In the genomic region with DNA sequence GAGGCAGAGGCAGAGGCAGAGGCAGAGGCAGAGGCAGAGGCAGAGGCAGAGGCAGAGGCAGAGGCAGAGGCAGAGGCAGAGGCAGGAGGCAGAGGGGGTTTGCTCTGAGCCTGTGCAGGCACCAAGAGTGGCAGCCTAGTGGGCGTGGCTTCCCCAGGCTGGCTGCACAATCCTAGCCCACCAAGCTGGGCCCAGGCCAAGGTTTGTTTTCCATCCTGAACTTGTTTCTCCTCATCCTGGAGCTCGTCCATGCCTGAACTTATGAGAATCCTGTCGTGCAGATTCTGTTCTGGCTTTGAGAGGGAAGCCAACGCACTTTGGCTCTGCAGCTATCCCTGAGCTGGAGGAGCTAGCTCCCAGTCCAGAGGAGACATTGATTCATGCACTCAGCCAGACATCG, we compare ENCODE assay signal across 11 mouse cellular contexts.
DNase-seq lines count a peak whose midpoint lies in the region; ATAC-seq and TF ChIP-seq lines count a peak whose summit lies in the region.
"Had no signal": no experiment of that assay in that cellular context is flagged by ENCODE, and none has a peak within 500 bp of the region (broad histone marks: within the 10 kb centered on the region; RNA-seq: fewer than 3 reads in every experiment).

No protein-coding gene starts in this region.

- ATAC-seq in forebrain, postnatal 0 days: no peak
- ATAC-seq in forebrain, embryonic 11.5 days (replicated peaks; ENCODE audit: low FRiP score): no peak
- no peak for ATAC-seq in hindbrain, embryonic 12.5 days (ENCODE audit: low FRiP score)

- no peaks in the 10 kb centered on the region for H3K9me3 ChIP-seq in forebrain, postnatal 0 days (ENCODE audit: low read length)
- no peaks in the 10 kb centered on the region for H3K9me3 ChIP-seq in forebrain, embryonic 11.5 days (ENCODE audit: control insufficient read depth, low read length)
- no peaks in the 10 kb centered on the region for H3K9me3 ChIP-seq in hindbrain, embryonic 12.5 days (replicated peaks)

- H3K9ac ChIP-seq in forebrain, postnatal 0 days: no peak overlapping the region
- no peak overlapping the region for H3K9ac ChIP-seq in forebrain, embryonic 11.5 days (ENCODE audit: low read length)
- H3K9ac ChIP-seq in hindbrain, embryonic 12.5 days: no peak overlapping the region

- H3K27ac ChIP-seq in forebrain, postnatal 0 days (ENCODE audit: low read depth, low read length): 0 out of 2 replicates have a peak overlapping the region, but pooled peaks have one; percentile 0
- no peak overlapping the region for H3K27ac ChIP-seq in forebrain, embryonic 11.5 days (ENCODE audit: low read depth, low read length)
- H3K27ac ChIP-seq in kidney, adult 2 months (ENCODE audit: insufficient read depth, low read depth, low read length): no peak overlapping the region
- 0 out of 2 replicates have a peak overlapping the region, but pooled peaks have one; percentile 45 for H3K27ac ChIP-seq in hindbrain, embryonic 12.5 days

- 57% methylated on average over 5 of the region's 5 CpGs for WGBS in forebrain, postnatal 0 days
- WGBS in forebrain, embryonic 11.5 days: 75% methylated on average over 5 of the region's 5 CpGs
- WGBS in kidney, adult 2 months: 58% methylated on average over 5 of the region's 5 CpGs
- 91% methylated on average over 5 of the region's 5 CpGs for WGBS in hindbrain, embryonic 12.5 days

- H3K4me3 ChIP-seq in forebrain, postnatal 0 days (ENCODE audit: low read depth, low read length): no peak overlapping the region
- no peak overlapping the region for H3K4me3 ChIP-seq in forebrain, embryonic 11.5 days (ENCODE audit: low read depth, low read length)
- H3K4me3 ChIP-seq in kidney, adult 2 months (ENCODE audit: insufficient read depth, low read depth, low read length): no peak overlapping the region
- H3K4me3 ChIP-seq in hindbrain, embryonic 12.5 days: no peak overlapping the region
- H3K4me3 ChIP-seq: erythroblast, embryonic 14.5 days had no signal

- peak; percentile 51 for DNase-seq in forebrain, postnatal 0 days
- no peak for DNase-seq in forebrain, embryonic 11.5 days (ENCODE audit: low spot score)
- peak; percentile 35 for DNase-seq in kidney, postnatal 10 days
- DNase-seq in kidney, adult 2 months: no peak
- DNase-seq in NIH3T3 (ENCODE audit: low read depth): peak; percentile 50
- DNase-seq in right cerebral cortex, postnatal 36 days (ENCODE audit: low spot score in 2 of 2): no peak
- DNase-seq in spleen, postnatal 4 days (ENCODE audit: low spot score in 2 of 2): no peak
- DNase-seq: cerebellum, adult 9-11 months; kidney, adult 9 months had no signal

- TF ChIP-seq CTCF in forebrain, postnatal 0 days (IDR thresholded peaks at IDR 0.05; ENCODE audit: low read depth): no peak
- TF ChIP-seq CTCF in kidney, adult 2 months (conservative IDR thresholded peaks at IDR 0.05; ENCODE audit: insufficient read depth, insufficient read length, low read depth, low read length): no peak

- no peaks in the 10 kb centered on the region for H3K36me3 ChIP-seq in forebrain, postnatal 0 days (ENCODE audit: insufficient read depth)
- no peaks in the 10 kb centered on the region for H3K36me3 ChIP-seq in forebrain, embryonic 11.5 days (ENCODE audit: control insufficient read depth, insufficient read depth, low read length)
- no peaks in the 10 kb centered on the region for H3K36me3 ChIP-seq in kidney, adult 2 months (ENCODE audit: control insufficient read depth, insufficient read depth, low read length)
- no peaks in the 10 kb centered on the region for H3K36me3 ChIP-seq in hindbrain, embryonic 12.5 days

- no peak overlapping the region for H3K4me2 ChIP-seq in forebrain, postnatal 0 days (ENCODE audit: low read depth)
- H3K4me2 ChIP-seq in forebrain, embryonic 11.5 days (ENCODE audit: low read depth, low read length, severe bottlenecking): no peak overlapping the region
- H3K4me2 ChIP-seq in hindbrain, embryonic 12.5 days (replicated peaks): no peak overlapping the region

- peaks cover 19% of the 10 kb centered on the region for H3K4me1 ChIP-seq in forebrain, postnatal 0 days (ENCODE audit: insufficient read depth)
- H3K4me1 ChIP-seq in forebrain, embryonic 11.5 days (replicated peaks; ENCODE audit: control insufficient read depth, insufficient read depth, low read length): no peaks in the 10 kb centered on the region
- H3K4me1 ChIP-seq in kidney, adult 2 months (ENCODE audit: control insufficient read depth, insufficient read depth, low read length): no peaks in the 10 kb centered on the region
- peaks cover 19% of the 10 kb centered on the region for H3K4me1 ChIP-seq in hindbrain, embryonic 12.5 days

- no peak for TF ChIP-seq POLR2A in kidney, adult 2 months (IDR thresholded peaks at IDR 0.05; ENCODE audit: low read depth, low read length)

- no peaks in the 10 kb centered on the region for H3K27me3 ChIP-seq in forebrain, postnatal 0 days (ENCODE audit: insufficient read depth, low read length)
- H3K27me3 ChIP-seq in forebrain, embryonic 11.5 days (ENCODE audit: control insufficient read depth, insufficient read depth, low read length): no peaks in the 10 kb centered on the region
- H3K27me3 ChIP-seq in kidney, adult 2 months (replicated peaks; ENCODE audit: control insufficient read depth, insufficient read depth, low read length): no peaks in the 10 kb centered on the region
- H3K27me3 ChIP-seq in hindbrain, embryonic 12.5 days: no peaks in the 10 kb centered on the region

Comparison
In these comparisons a context has a peak if more than half of its experiments do, and no peak if none do; other contexts are left out.
1. DNase-seq: peak in forebrain, postnatal 0 days (single experiment), kidney, postnatal 10 days (single experiment) and NIH3T3 (single experiment); none in forebrain, embryonic 11.5 days (single experiment), kidney, adult 2 months (single experiment), right cerebral cortex, postnatal 36 days (0 of 2) and spleen, postnatal 4 days (0 of 2).
2. H3K27ac ChIP-seq: peak in forebrain, postnatal 0 days (single experiment) and hindbrain, embryonic 12.5 days (single experiment); none in forebrain, embryonic 11.5 days (single experiment) and kidney, adult 2 months (single experiment).